Mouse (Mus musculus): ENCODE measurements at regions not wholly inside any gene's neighbourhood (a gene's known extent, or its start where the extent isn't known, plus 50 kb on each side); places are given as distances from the start of the nearest gene placed in this dataset.

GRCm38 (mm10) chr9:46863934-46864333 lies 134.6 kb upstream of the Gm4791 start:
- Histone ChIP-seq H3K9ac (no peak overlapping the region), H3K36me3 (replicated peaks) (no peaks in the 10 kb centered on the region), H3K9me3 (no peaks in the 10 kb centered on the region), H3K27ac (peak overlapping the region; percentile 61), H3K4me2 (no peak overlapping the region), H3K4me1 (peaks cover 11% of the 10 kb centered on the region), H3K4me3 (no peak overlapping the region), H3K27me3 (replicated peaks) (no peaks in the 10 kb centered on the region)
- 0 out of 2 replicates have a peak, but pooled peaks have one; percentile 39 for ATAC-seq (replicated peaks)
- WGBS = 19% methylated on average over 4 of the region's 4 CpGs

DNA sequence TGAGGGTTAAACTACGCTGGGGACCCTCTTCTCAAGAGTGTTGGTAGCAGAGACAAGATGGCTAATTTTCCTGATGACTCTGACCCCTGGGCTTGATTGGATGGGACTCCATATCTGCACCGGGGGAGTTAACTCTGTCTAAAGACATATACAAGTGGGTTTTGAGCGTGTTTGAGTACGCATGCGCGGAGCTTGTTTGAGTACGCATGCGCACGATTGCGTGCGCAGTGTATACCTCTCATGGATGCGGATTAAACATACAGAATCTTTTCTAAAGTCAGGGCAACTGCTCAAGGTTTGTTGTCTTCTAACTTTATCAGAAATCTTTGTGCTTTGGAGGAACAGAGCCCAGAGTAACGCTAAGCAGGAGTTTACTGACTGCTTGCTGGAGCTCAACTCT lies 146.8 kb upstream of the Gm4791 start:
- Histone ChIP-seq H3K27ac (no peak overlapping the region), H3K4me2 (no peak overlapping the region), H3K9ac (no peak overlapping the region), H3K4me1 (0 out of 2 replicates have a peak, but pooled peaks cover 6% of the 10 kb centered on the region), H3K9me3 (no peaks in the 10 kb centered on the region), H3K4me3 (no peak overlapping the region), H3K27me3 (replicated peaks) (0 out of 2 replicates have a peak, but pooled peaks cover 2% of the 10 kb centered on the region), H3K36me3 (replicated peaks) (no peaks in the 10 kb centered on the region)
- no peak for ATAC-seq (replicated peaks)
- WGBS = 95% methylated on average over 13 of the region's 13 CpGs

- H3K9me3 ChIP-seq = no peaks in the 10 kb centered on the region
- H3K4me2 ChIP-seq = no peak overlapping the region
- H3K4me1 ChIP-seq = 0 out of 2 replicates have a peak, but pooled peaks cover 6% of the 10 kb centered on the region
- H3K9ac ChIP-seq = no peak overlapping the region
- 36% methylated on average over 10 of the region's 10 CpGs for WGBS
- H3K27ac ChIP-seq = no peak overlapping the region
- H3K36me3 ChIP-seq (replicated peaks) = no peaks in the 10 kb centered on the region
- H3K27me3 ChIP-seq (replicated peaks) = 0 out of 2 replicates have a peak, but pooled peaks cover 2% of the 10 kb centered on the region
- H3K4me3 ChIP-seq = no peak overlapping the region
- ATAC-seq (replicated peaks) = no peak
These were observed 147.2 kb upstream of the Gm4791 start for GRCm38 (mm10) chr9:46851336-46851735.

GRCm38 (mm10) chr9:46845276-46845675 lies 153.3 kb upstream of the Gm4791 start:
- H3K9ac ChIP-seq = no peak overlapping the region
- no peaks in the 10 kb centered on the region for H3K36me3 ChIP-seq (replicated peaks)
- no peak overlapping the region for H3K4me3 ChIP-seq
- H3K9me3 ChIP-seq = no peaks in the 10 kb centered on the region
- no peak overlapping the region for H3K27ac ChIP-seq
- 57% methylated on average over 3 of the region's 3 CpGs for WGBS
- H3K4me2 ChIP-seq = no peak overlapping the region
- H3K4me1 ChIP-seq = no peaks in the 10 kb centered on the region
- H3K27me3 ChIP-seq (replicated peaks) = 0 out of 2 replicates have a peak, but pooled peaks cover 2% of the 10 kb centered on the region
- ATAC-seq (replicated peaks) = no peak; the same call in 1 of the 2 replicates

DNA sequence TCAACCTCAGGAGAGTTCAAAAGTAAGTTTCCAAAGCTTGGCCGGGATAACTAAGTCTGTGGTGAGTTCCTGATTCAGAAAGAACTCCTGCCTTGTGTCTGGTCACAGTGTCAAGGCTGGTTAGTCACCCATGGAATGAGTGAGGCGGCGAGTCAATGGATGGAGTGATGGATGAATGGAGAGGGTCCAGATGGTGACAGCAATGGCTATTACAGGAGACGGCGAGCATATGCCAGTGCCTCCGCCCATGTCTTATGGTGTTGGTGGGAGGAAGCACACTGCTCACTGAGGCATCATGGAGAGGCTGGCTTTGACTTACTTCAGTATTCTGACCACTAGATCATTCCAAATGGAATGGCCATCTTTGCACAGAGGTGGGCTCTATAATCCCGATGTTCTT lies 154.8 kb upstream of the Gm4791 start:
- 70% methylated on average over 7 of the region's 7 CpGs for WGBS
- Histone ChIP-seq H3K9me3 (no peaks in the 10 kb centered on the region), H3K4me1 (no peaks in the 10 kb centered on the region), H3K4me3 (no peak overlapping the region), H3K9ac (no peak overlapping the region), H3K4me2 (no peak overlapping the region), H3K36me3 (replicated peaks) (no peaks in the 10 kb centered on the region), H3K27me3 (replicated peaks) (0 out of 2 replicates have a peak, but pooled peaks cover 2% of the 10 kb centered on the region), H3K27ac (no peak overlapping the region)
- no peak for ATAC-seq (replicated peaks)

GRCm38 (mm10) chr9:46841571-46841970 lies 157.0 kb upstream of the Gm4791 start:
- Histone ChIP-seq H3K27ac (no peak overlapping the region), H3K9me3 (no peaks in the 10 kb centered on the region), H3K36me3 (replicated peaks) (no peaks in the 10 kb centered on the region), H3K27me3 (replicated peaks) (no peaks in the 10 kb centered on the region), H3K9ac (no peak overlapping the region), H3K4me3 (no peak overlapping the region), H3K4me1 (no peaks in the 10 kb centered on the region), H3K4me2 (no peak overlapping the region)
- WGBS = 85% methylated on average over 6 of the region's 6 CpGs
- ATAC-seq (replicated peaks) = no peak

DNA sequence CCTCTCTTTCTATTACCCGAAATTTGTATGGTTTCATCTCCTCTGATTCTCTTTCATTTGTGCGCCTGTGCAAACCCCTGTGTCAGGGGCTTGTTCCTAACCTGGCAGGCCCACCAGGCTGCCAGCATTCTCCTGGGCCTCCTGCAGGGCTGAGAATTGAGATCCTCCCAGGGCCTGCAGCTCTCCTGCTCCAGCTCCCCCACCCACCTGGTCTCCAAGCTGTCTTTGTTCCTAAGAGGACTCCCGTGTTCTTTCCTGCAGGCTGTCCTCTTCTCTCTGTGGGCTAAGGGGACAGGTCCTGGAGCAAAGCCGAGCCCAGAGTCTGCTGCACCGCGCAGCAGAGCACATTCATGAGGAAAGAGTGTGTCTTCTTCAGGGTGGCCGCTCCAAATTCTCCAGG lies 163.3 kb upstream of the Gm4791 start:
- no peak overlapping the region for H3K9ac ChIP-seq
- peaks cover 24% of the 10 kb centered on the region for H3K4me1 ChIP-seq
- no peak overlapping the region for H3K4me3 ChIP-seq
- ATAC-seq (replicated peaks) = no peak
- no peaks in the 10 kb centered on the region for H3K36me3 ChIP-seq (replicated peaks)
- H3K9me3 ChIP-seq = no peaks in the 10 kb centered on the region
- no peak overlapping the region for H3K27ac ChIP-seq
- H3K4me2 ChIP-seq = no peak overlapping the region
- H3K27me3 ChIP-seq (replicated peaks) = no peaks in the 10 kb centered on the region
- WGBS = 32% methylated on average over 7 of the region's 7 CpGs

DNA sequence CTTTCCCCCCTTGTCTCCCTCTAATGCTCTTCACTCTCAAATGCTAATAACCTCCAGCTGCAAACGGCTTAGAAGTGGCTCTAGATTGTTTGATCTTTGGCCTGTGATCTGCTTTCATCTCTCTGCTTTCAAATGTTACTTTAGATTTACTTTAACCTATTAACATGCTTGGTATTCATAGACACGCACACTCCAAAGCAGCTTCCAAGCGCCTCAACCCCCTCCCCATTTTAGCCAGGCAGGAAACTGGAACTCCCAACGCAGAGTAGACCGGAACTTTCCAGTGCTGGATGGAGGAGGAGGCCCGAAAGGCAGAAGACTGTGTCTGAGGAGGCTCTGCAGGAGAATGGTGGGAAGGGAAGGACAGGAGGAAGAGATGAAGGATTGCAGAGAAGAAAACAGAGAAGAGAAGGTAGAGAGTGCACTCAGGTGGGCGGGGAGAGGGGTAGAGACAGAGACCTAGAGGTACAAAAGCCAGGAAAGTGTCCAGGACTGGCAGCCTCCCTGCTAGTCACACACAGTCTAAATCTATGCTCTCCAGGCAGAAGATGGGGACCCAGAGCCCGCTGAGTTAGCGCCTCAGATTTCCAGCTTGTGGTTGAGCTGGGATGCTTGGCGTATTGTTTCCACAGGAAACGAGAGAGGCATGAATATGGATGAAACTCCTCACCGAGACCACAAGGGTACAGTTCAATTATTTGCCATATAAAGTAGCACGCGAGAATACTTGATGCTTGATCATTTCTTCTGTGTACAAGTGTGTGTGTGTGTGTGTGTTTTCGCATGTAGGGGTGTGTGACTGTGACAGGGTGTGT lies 167.6 kb upstream of the Gm4791 start:
- peak; percentile 63; the same call in 1 of the 2 replicates for ATAC-seq (replicated peaks)

GRCm38 (mm10) chr9:46830316-46830715 lies 168.2 kb upstream of the Gm4791 start:
- Histone ChIP-seq H3K27ac (no peak overlapping the region), H3K9me3 (no peaks in the 10 kb centered on the region), H3K36me3 (replicated peaks) (no peaks in the 10 kb centered on the region), H3K4me2 (no peak overlapping the region), H3K9ac (no peak overlapping the region), H3K4me1 (peaks cover 26% of the 10 kb centered on the region), H3K4me3 (no peak overlapping the region), H3K27me3 (replicated peaks) (no peaks in the 10 kb centered on the region)
- ATAC-seq (replicated peaks) = no peak
- 0% methylated on average over 1 of the region's 1 CpGs for WGBS

More for the DNA sequence above, 167.6 kb upstream of the Gm4791 start:
- peak overlapping the region; percentile 71 for H3K27ac ChIP-seq
- H3K9me3 ChIP-seq = no peaks in the 10 kb centered on the region
- H3K9ac ChIP-seq = no peak overlapping the region
- H3K4me1 ChIP-seq = peaks cover 28% of the 10 kb centered on the region
- 18% methylated on average over 15 of the region's 15 CpGs for WGBS
- H3K27me3 ChIP-seq (replicated peaks) = no peaks in the 10 kb centered on the region
- H3K4me2 ChIP-seq = peak overlapping the region; percentile 27
- H3K36me3 ChIP-seq (replicated peaks) = no peaks in the 10 kb centered on the region
- H3K4me3 ChIP-seq = no peak overlapping the region

GRCm38 (mm10) chr9:46824703-46825102 lies 173.8 kb upstream of the Gm4791 start:
- no peaks in the 10 kb centered on the region for H3K36me3 ChIP-seq (replicated peaks)
- ATAC-seq (replicated peaks) = no peak
- H3K9ac ChIP-seq = no peak overlapping the region
- 52% methylated on average over 4 of the region's 4 CpGs for WGBS
- H3K4me1 ChIP-seq = 0 out of 2 replicates have a peak, but pooled peaks cover under 1% of the 10 kb centered on the region
- no peak overlapping the region for H3K27ac ChIP-seq
- H3K4me2 ChIP-seq = no peak overlapping the region
- H3K4me3 ChIP-seq = no peak overlapping the region
- no peaks in the 10 kb centered on the region for H3K27me3 ChIP-seq (replicated peaks)
- H3K9me3 ChIP-seq = no peaks in the 10 kb centered on the region

DNA sequence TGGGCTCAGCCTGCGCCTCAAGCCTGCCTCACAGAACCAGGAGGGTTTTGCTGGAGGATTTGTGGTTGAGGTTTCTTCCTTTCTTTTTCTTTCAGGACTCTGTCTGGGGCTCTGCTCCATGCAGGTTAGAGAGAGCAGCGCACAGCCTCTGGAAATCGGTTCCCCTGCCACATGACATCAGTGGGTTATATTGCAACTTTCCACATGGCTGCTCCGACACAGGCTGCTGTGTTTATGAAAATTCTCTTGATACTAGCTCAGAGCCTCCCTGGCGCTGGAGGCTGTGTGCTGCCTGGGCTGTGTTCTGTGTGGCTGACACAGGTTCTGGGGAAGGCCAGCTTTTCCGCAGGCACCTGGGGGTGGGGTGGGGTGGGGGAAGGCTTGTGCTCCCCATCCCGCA lies 178.7 kb upstream of the Gm4791 start:
- H3K9me3 ChIP-seq = no peaks in the 10 kb centered on the region
- 63% methylated on average over 7 of the region's 7 CpGs for WGBS
- no peak for ATAC-seq (replicated peaks)
- no peaks in the 10 kb centered on the region for H3K36me3 ChIP-seq (replicated peaks)
- no peak overlapping the region for H3K4me2 ChIP-seq
- peaks cover 7% of the 10 kb centered on the region for H3K4me1 ChIP-seq
- H3K4me3 ChIP-seq = no peak overlapping the region
- no peak overlapping the region for H3K9ac ChIP-seq
- H3K27ac ChIP-seq = 0 out of 2 replicates have a peak overlapping the region, but pooled peaks have one; percentile 22
- H3K27me3 ChIP-seq (replicated peaks) = no peaks in the 10 kb centered on the region

DNA sequence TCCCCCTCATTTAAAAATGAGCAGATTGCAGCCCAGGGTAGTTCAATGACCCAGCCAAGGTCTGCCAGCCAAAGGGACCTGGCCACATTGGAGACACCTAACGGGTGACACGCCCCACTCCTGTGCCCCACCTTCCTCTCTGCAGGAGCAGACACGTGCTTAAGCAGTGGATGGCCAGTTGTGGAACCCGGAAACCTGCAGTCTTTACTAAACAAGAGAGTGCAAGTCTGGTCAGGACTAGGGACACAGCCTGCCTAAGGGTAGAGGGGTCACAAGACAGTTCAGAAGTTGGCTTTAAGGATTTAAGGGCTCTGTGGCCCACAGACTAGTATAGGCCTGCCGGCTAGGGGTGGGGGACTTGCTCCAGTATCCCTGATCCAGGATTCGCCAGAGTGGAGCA lies 179.2 kb upstream of the Gm4791 start:
- no peaks in the 10 kb centered on the region for H3K36me3 ChIP-seq (replicated peaks)
- no peak overlapping the region for H3K4me2 ChIP-seq
- 58% methylated on average over 6 of the region's 6 CpGs for WGBS
- no peak overlapping the region for H3K9ac ChIP-seq
- no peak for ATAC-seq (replicated peaks)
- no peaks in the 10 kb centered on the region for H3K27me3 ChIP-seq (replicated peaks)
- no peak overlapping the region for H3K27ac ChIP-seq
- peaks cover 12% of the 10 kb centered on the region for H3K4me1 ChIP-seq
- H3K9me3 ChIP-seq = no peaks in the 10 kb centered on the region
- H3K4me3 ChIP-seq = no peak overlapping the region

DNA sequence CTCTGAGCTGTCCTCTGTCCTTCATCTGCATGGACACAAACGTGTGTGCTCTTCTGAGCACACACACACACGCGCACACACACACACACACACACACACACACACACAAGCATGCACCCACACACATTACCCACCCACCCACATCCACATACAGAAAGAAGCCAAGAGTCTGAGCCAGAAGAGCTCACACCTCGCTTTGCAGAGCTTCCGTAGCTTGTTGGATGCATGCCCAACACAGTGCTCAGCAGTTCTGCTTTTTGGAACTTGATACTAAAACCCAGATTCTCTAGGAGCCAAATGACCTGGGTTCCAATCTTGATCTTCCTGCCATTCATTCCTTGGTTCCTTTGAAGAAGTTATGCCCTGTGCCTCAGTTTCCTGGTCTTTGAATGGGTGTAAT lies 182.4 kb upstream of the Gm4791 start:
- Histone ChIP-seq H3K36me3 (replicated peaks) (no peaks in the 10 kb centered on the region), H3K27ac (no peak overlapping the region), H3K9me3 (no peaks in the 10 kb centered on the region), H3K27me3 (replicated peaks) (no peaks in the 10 kb centered on the region), H3K4me1 (peaks cover 12% of the 10 kb centered on the region), H3K4me3 (no peak overlapping the region), H3K4me2 (no peak overlapping the region), H3K9ac (no peak overlapping the region)
- no peak for ATAC-seq (replicated peaks)
- WGBS = 84% methylated on average over 5 of the region's 5 CpGs
